Mouse (Mus musculus) intestine, postnatal 0 days (tissue): ENCODE results near the gene Vipr1. TPM values are rescaled to one million over a fixed set of nuclear protein-coding genes. Genes with fewer than 3 reads are reported as not detected.

ENCODE experiments used
- ATAC-seq: fragments of 200-750 bp; cut with Nextera tagmentation; 2 replicates; pipeline ENCODE4 v1.8.0; 2017; ENCODE audit warnings: mild to moderate bottlenecking, moderate TSS enrichment, moderate library complexity
- H3K27ac ChIP-seq: fragments of 300-500 bp; sonication (generic); 2 replicates; pipeline ENCODE4 v1.5.1; 2014; ENCODE audit warnings: mild to moderate bottlenecking, low read depth, low read length, moderate library complexity
- H3K27me3 ChIP-seq: fragments of 300-500 bp; sonication (generic); replicated peaks from 2 replicates; pipeline ENCODE4 v1.6.1; 2014; ENCODE audit warnings: low read length, mixed read lengths; ENCODE audit not compliant: control insufficient read depth, insufficient read depth
- H3K36me3 ChIP-seq: fragments of 300-500 bp; sonication (generic); 2 replicates; pipeline ENCODE4 v1.6.1; 2014; ENCODE audit warnings: mild to moderate bottlenecking, moderate library complexity; ENCODE audit not compliant: control insufficient read depth, insufficient read depth
- H3K4me1 ChIP-seq: fragments of 300-500 bp; sonication (generic); replicated peaks from 2 replicates; pipeline ENCODE4 v1.6.1; 2014; ENCODE audit warnings: antibody characterized with exemption, low read length, mixed read lengths; ENCODE audit not compliant: control insufficient read depth, insufficient read depth
- H3K4me2 ChIP-seq: fragments of 300-500 bp; sonication (generic); replicated peaks from 2 replicates; pipeline ENCODE4 v1.6.1; 2014; ENCODE audit warnings: low read depth, mild to moderate bottlenecking, moderate library complexity
- H3K4me3 ChIP-seq: fragments of 300-500 bp; sonication (generic); 2 replicates; pipeline ENCODE4 v1.5.1; 2014; ENCODE audit warnings: low read depth, low read length
- H3K9ac ChIP-seq: fragments of 300-500 bp; sonication (generic); 2 replicates; pipeline ENCODE4 v1.6.1; 2014; ENCODE audit warnings: mild to moderate bottlenecking, low read depth, low read length
- H3K9me3 ChIP-seq: fragments of 300-500 bp; sonication (generic); 2 replicates; pipeline ENCODE4 v1.6.1; 2016; ENCODE audit warnings: mixed run types; ENCODE audit not compliant: control insufficient read depth
- CTCF ChIP-seq: sonication (generic); IDR thresholded peaks from 2 replicates; pipeline ENCODE4 v1.5.1; 2016; ENCODE audit warnings: low read depth, mild to moderate bottlenecking, control low read depth, antibody characterized with exemption, moderate library complexity
- WGBS: fragments of 180-500 bp; shearing (Covaris S2); extraction: QIAGEN DNeasy Blood & Tissue Kit; methylation state at CpG from one replicate; pipeline ENCODE4 v1.1.7; 2014; 5-methylcytosine and 5-hydroxymethylcytosine counted together
- polyA plus RNA-seq: library from polyadenylated mRNA; unstranded; fragments of >200 nt; fragmentation: Nextera tagmentation; extraction: Ambion mirVana; gene quantifications from 2 replicates; pipeline ENCODE4 v1.2.1, GENCODE M21; 2015

Vipr1 gene
- polyA plus RNA-seq, 1 experiment from 2014 or later, result 22.8 TPM

GRCm38 (mm10) chr9:121613192-121613591, 29.3 kb upstream of the Vipr1 start:
- no peaks in the 10 kb centered on the region for H3K4me1 ChIP-seq
- WGBS, result 40% methylated on average over 5 of the region's 5 CpGs

GRCm38 (mm10) chr9:121614241-121614757, 28.2 kb upstream of the Vipr1 start:
- H3K9ac ChIP-seq, result no peak overlapping the region
- H3K4me1 ChIP-seq, result no peaks in the 10 kb centered on the region
- no peaks in the 10 kb centered on the region for H3K9me3 ChIP-seq
- no peak overlapping the region for H3K4me2 ChIP-seq
- H3K27ac ChIP-seq, result no peak overlapping the region
- ATAC-seq, result no peak
- no peak overlapping the region for H3K4me3 ChIP-seq
- TF ChIP-seq CTCF, result no peak
- H3K36me3 ChIP-seq, result no peaks in the 10 kb centered on the region
- peaks cover 4% of the 10 kb centered on the region for H3K27me3 ChIP-seq

More at GRCm38 (mm10) chr9:121613192-121613591, 29.3 kb upstream of the Vipr1 start:
- no peak overlapping the region for H3K27ac ChIP-seq
- no peak overlapping the region for H3K9ac ChIP-seq
- no peaks in the 10 kb centered on the region for H3K9me3 ChIP-seq
- TF ChIP-seq CTCF, result no peak
- peaks cover 4% of the 10 kb centered on the region; the same call in 1 of the 2 replicates for H3K27me3 ChIP-seq
- ATAC-seq, result no peak
- no peaks in the 10 kb centered on the region for H3K36me3 ChIP-seq
- no peak overlapping the region for H3K4me2 ChIP-seq
- H3K4me3 ChIP-seq, result no peak overlapping the region

- 0 out of 2 replicates have a peak, but pooled peaks have one; percentile 34 for ATAC-seq
- WGBS, result 64% methylated on average over 3 of the region's 3 CpGs
Observed at GRCm38 (mm10) chr9:121616471-121616870, 26.0 kb upstream of the Vipr1 start.

GRCm38 (mm10) chr9:121619441-121619840, 23.1 kb upstream of the Vipr1 start:
- Histone ChIP-seq H3K27me3 (no peaks in the 10 kb centered on the region; the same call in 1 of the 2 replicates), H3K9ac (no peak overlapping the region), H3K9me3 (no peaks in the 10 kb centered on the region), H3K4me2 (no peak overlapping the region), H3K36me3 (no peaks in the 10 kb centered on the region), H3K27ac (no peak overlapping the region), H3K4me3 (no peak overlapping the region), H3K4me1 (no peaks in the 10 kb centered on the region)
- TF ChIP-seq CTCF, result no peak
- ATAC-seq, result no peak
- 24% methylated on average over 7 of the region's 7 CpGs for WGBS

More at GRCm38 (mm10) chr9:121616471-121616870, 26.0 kb upstream of the Vipr1 start:
- Histone ChIP-seq H3K27ac (no peak overlapping the region), H3K36me3 (no peaks in the 10 kb centered on the region), H3K4me1 (no peaks in the 10 kb centered on the region), H3K27me3 (no peaks in the 10 kb centered on the region; the same call in 1 of the 2 replicates), H3K4me3 (no peak overlapping the region), H3K9me3 (no peaks in the 10 kb centered on the region), H3K4me2 (no peak overlapping the region), H3K9ac (no peak overlapping the region)
- TF ChIP-seq CTCF, result peak; percentile 62

GRCm38 (mm10) chr9:121623235-121623634, 19.3 kb upstream of the Vipr1 start:
- TF ChIP-seq CTCF, result no peak
- Histone ChIP-seq H3K9me3 (no peaks in the 10 kb centered on the region), H3K27me3 (no peaks in the 10 kb centered on the region; the same call in 1 of the 2 replicates), H3K27ac (no peak overlapping the region), H3K9ac (no peak overlapping the region), H3K4me3 (no peak overlapping the region), H3K4me2 (no peak overlapping the region), H3K36me3 (no peaks in the 10 kb centered on the region), H3K4me1 (no peaks in the 10 kb centered on the region)
- WGBS, result 80% methylated on average over 4 of the region's 4 CpGs
- ATAC-seq, result peak; percentile 71

- H3K9me3 ChIP-seq, result no peaks in the 10 kb centered on the region
- no peak overlapping the region for H3K27ac ChIP-seq
- H3K4me1 ChIP-seq, result no peaks in the 10 kb centered on the region
- ATAC-seq, result 0 out of 2 replicates have a peak, but pooled peaks have one; percentile 25
- no peak overlapping the region for H3K4me2 ChIP-seq
- no peaks in the 10 kb centered on the region for H3K36me3 ChIP-seq
- no peak overlapping the region for H3K4me3 ChIP-seq
- WGBS, result 61% methylated on average over 2 of the region's 2 CpGs
- TF ChIP-seq CTCF, result no peak
- H3K9ac ChIP-seq, result no peak overlapping the region
- no peaks in the 10 kb centered on the region for H3K27me3 ChIP-seq
Observed at GRCm38 (mm10) chr9:121624920-121625319, 17.6 kb upstream of the Vipr1 start.
